Mouse (Mus musculus) embryonic facial prominence, embryonic 10.5 days (tissue): ENCODE data around the gene Crybg2. TPM values are rescaled to one million over a fixed set of nuclear protein-coding genes. Genes with fewer than 3 reads are reported as not detected.
A peak's percentile ranks its signal among the peaks of the same experiment; 100 is the strongest.

ENCODE experiments used
- DNase-seq: peaks from one replicate; pipeline ENCODE4 v3.0.0-alpha.2; 2017; ENCODE audit warnings: low spot score
- H3K27ac ChIP-seq: fragments of 300-500 bp; sonication (generic); replicated peaks from 2 replicates; pipeline ENCODE4 v1.5.1; 2016; ENCODE audit warnings: mild to moderate bottlenecking
- H3K27me3 ChIP-seq: fragments of 300-500 bp; sonication (generic); replicated peaks from 2 replicates; pipeline ENCODE4 v1.6.1; 2016; ENCODE audit warnings: low read depth, mild to moderate bottlenecking; ENCODE audit not compliant: poor library complexity, severe bottlenecking
- H3K36me3 ChIP-seq: fragments of 300-500 bp; sonication (generic); replicated peaks from 2 replicates; pipeline ENCODE4 v1.6.1; 2016; ENCODE audit warnings: mild to moderate bottlenecking, moderate library complexity
- H3K4me1 ChIP-seq: fragments of 300-500 bp; sonication (generic); 2 replicates; pipeline ENCODE4 v1.6.1; 2016
- H3K4me3 ChIP-seq: fragments of 300-500 bp; sonication (generic); 2 replicates; pipeline ENCODE4 v1.5.1; 2016; ENCODE audit warnings: mild to moderate bottlenecking, moderate library complexity
- H3K9me3 ChIP-seq: fragments of 300-500 bp; sonication (generic); 2 replicates; pipeline ENCODE4 v1.6.1; 2016; ENCODE audit warnings: mild to moderate bottlenecking
- WGBS: fragments of 180-500 bp; shearing (Covaris S2); methylation state at CpG from one replicate; pipeline ENCODE4 v1.1.7; 2016; 5-methylcytosine and 5-hydroxymethylcytosine counted together
- polyA plus RNA-seq: library from polyadenylated mRNA; unstranded; fragments of >200 nt; fragmentation: Nextera tagmentation; extraction: Ambion mirVana; gene quantifications from 2 replicates; pipeline ENCODE4 v1.2.1, GENCODE M21; 2016

Crybg2 gene
- polyA plus RNA-seq, 1 experiment from 2014 or later, result 7.1 TPM

DNA sequence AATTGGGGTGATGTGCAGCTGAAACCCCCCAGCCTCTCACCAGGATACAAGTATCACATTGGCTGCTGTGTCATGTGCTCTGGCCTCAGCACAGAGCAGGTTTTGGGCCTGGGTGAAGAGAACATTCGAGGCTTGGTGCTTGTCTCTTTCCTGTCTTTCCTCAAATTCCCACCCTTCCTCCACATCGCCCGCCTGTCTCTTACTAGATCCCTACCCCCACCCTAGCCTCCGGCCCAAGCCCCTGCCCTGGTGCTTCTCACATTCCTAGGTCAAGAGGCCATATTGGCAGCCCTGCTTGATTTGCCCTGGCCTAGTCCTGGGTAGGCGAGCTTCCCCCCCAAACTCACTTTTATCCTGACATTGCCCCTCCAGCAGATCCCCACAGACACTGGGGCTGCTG lies 58.4 kb downstream of the Crybg2 start:
- H3K27me3 ChIP-seq, result no peaks in the 10 kb centered on the region
- no peak for DNase-seq
- H3K9me3 ChIP-seq, result no peaks in the 10 kb centered on the region
- 52% methylated on average over 5 of the region's 5 CpGs for WGBS
- no peak overlapping the region for H3K4me3 ChIP-seq
- peaks cover 56% of the 10 kb centered on the region for H3K4me1 ChIP-seq
- no peaks in the 10 kb centered on the region for H3K36me3 ChIP-seq
- H3K27ac ChIP-seq, result peak overlapping the region; percentile 51; the same call in 1 of the 2 replicates

- Histone ChIP-seq H3K27ac (peak overlapping the region; percentile 51; the same call in 1 of the 2 replicates), H3K27me3 (no peaks in the 10 kb centered on the region), H3K4me3 (no peak overlapping the region), H3K36me3 (no peaks in the 10 kb centered on the region), H3K9me3 (no peaks in the 10 kb centered on the region), H3K4me1 (peaks cover 62% of the 10 kb centered on the region)
- DNase-seq, result peak; percentile 55
- 66% methylated on average over 9 of the region's 9 CpGs for whole genome bisulfite sequencing
Measured at GRCm38 (mm10) chr4:134119644-134120043, 59.0 kb downstream of the Crybg2 start.

DNA sequence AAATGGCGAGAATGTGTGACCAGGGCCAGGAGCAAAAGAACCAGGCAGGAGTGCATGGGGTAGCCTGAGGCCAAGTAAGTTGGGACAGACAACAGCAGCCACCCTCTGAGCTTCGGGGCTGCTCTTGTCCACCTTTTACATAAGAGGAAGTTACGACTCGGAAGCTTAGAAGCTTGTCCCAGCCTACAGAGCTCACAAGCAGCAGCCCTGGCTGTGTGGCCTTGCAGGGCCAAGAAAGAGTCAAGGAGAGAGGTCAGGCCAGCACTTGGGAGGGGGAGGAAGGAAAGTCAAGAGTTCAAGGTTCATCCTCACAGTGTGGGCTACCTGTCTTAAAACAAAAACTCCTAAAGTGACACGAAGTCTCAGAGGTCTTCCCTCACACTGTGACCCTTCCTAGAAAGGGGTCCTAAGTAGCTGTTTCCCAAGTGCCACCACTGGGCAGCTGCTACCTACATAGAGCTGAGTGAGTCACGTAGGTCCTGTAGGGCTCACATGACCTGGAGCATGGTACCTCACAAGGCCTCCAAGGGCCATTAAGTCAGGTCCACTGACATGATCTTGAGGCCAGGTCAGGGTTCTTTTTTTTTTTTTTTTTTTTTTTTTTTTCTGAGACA lies 59.7 kb downstream of the Crybg2 start:
- H3K27me3 ChIP-seq, result 0 out of 2 replicates have a peak, but pooled peaks cover 4% of the 10 kb centered on the region
- H3K9me3 ChIP-seq, result no peaks in the 10 kb centered on the region
- H3K27ac ChIP-seq, result 0 out of 2 replicates have a peak overlapping the region, but pooled peaks have one; percentile 51
- 74% methylated on average over 6 of the region's 6 CpGs for WGBS
- H3K4me1 ChIP-seq, result peaks cover 67% of the 10 kb centered on the region
- H3K4me3 ChIP-seq, result no peak overlapping the region
- no peak for DNase-seq
- H3K36me3 ChIP-seq, result peaks cover 2% of the 10 kb centered on the region; the same call in 1 of the 2 replicates

GRCm38 (mm10) chr4:134120916-134121315 lies 60.3 kb downstream of the Crybg2 start:
- Histone ChIP-seq H3K27ac (no peak overlapping the region), H3K36me3 (peaks cover 8% of the 10 kb centered on the region; the same call in 1 of the 2 replicates), H3K4me1 (peaks cover 61% of the 10 kb centered on the region), H3K27me3 (0 out of 2 replicates have a peak, but pooled peaks cover 4% of the 10 kb centered on the region), H3K9me3 (no peaks in the 10 kb centered on the region), H3K4me3 (no peak overlapping the region)
- 84% methylated on average over 4 of the region's 4 CpGs for WGBS
- no peak for DNase-seq

DNA sequence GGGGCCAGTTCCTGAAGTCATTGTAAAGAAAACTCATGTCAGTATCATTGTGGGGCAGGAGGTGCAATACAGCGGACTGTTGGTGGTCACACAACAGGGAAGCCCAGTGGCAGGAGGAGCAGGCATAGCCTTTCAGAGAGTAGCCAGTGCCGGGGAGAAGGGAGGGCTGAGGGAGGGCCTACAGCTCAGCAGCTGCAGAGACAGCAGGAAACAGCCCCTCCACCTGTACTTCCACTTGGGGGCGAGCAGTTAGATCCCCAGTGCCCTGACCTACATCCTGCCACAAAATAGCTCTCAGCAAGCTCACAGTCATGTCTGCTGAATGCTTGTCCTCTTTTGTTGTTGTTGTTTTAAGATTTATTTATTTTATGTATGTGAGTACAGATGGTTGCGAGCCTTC lies 61.0 kb downstream of the Crybg2 start:
- Histone ChIP-seq H3K36me3 (peaks cover 14% of the 10 kb centered on the region; the same call in 1 of the 2 replicates), H3K9me3 (no peaks in the 10 kb centered on the region), H3K4me3 (no peak overlapping the region), H3K27me3 (0 out of 2 replicates have a peak, but pooled peaks cover 4% of the 10 kb centered on the region), H3K27ac (no peak overlapping the region), H3K4me1 (peaks cover 63% of the 10 kb centered on the region)
- no peak for DNase-seq
- WGBS, result 52% methylated on average over 4 of the region's 4 CpGs

DNA sequence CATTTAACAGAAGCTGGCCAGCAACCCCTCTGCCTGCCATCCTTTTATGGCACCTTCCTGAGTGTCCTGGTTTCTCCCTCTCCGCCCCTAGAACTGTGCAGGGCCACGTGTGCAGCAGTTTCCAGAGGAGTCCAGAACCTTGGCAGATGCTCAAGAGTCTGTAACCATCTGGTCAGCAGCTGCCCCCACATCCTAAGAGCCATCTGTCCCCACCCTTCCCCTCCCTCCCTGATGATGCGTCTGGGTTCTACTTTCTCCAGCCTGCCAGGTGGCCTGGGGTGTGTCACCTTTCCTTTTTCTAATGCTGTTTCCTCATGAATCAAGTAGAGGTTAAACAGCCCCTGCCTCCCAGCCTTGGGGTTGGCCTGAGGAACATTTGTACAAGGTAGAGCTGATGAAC lies 61.7 kb downstream of the Crybg2 start:
- Histone ChIP-seq H3K4me1 (peaks cover 70% of the 10 kb centered on the region), H3K27ac (no peak overlapping the region), H3K9me3 (no peaks in the 10 kb centered on the region), H3K27me3 (0 out of 2 replicates have a peak, but pooled peaks cover 4% of the 10 kb centered on the region), H3K4me3 (no peak overlapping the region), H3K36me3 (peaks cover 21% of the 10 kb centered on the region)
- 56% methylated on average over 3 of the region's 3 CpGs for WGBS
- no peak for DNase-seq

GRCm38 (mm10) chr4:134123147-134123546 lies 62.5 kb downstream of the Crybg2 start:
- Histone ChIP-seq H3K4me3 (no peak overlapping the region), H3K27me3 (0 out of 2 replicates have a peak, but pooled peaks cover 4% of the 10 kb centered on the region), H3K27ac (no peak overlapping the region), H3K36me3 (peaks cover 22% of the 10 kb centered on the region), H3K9me3 (no peaks in the 10 kb centered on the region), H3K4me1 (peaks cover 75% of the 10 kb centered on the region)
- WGBS, result 95% methylated on average over 6 of the region's 6 CpGs
- DNase-seq, result no peak

- Histone ChIP-seq H3K4me1 (peaks cover 75% of the 10 kb centered on the region), H3K27ac (peak overlapping the region; percentile 15; the same call in 1 of the 2 replicates), H3K9me3 (no peaks in the 10 kb centered on the region), H3K36me3 (peaks cover 22% of the 10 kb centered on the region), H3K27me3 (0 out of 2 replicates have a peak, but pooled peaks cover 4% of the 10 kb centered on the region), H3K4me3 (peak overlapping the region; percentile 16; the same call in 1 of the 2 replicates)
- peak; percentile 71 for DNase-seq
- 28% methylated on average over 17 of the region's 17 CpGs for WGBS
Measured at GRCm38 (mm10) chr4:134123680-134124551, 63.3 kb downstream of the Crybg2 start.

- Histone ChIP-seq H3K36me3 (peaks cover 26% of the 10 kb centered on the region), H3K27me3 (0 out of 2 replicates have a peak, but pooled peaks cover 4% of the 10 kb centered on the region), H3K4me3 (no peak overlapping the region), H3K4me1 (peaks cover 73% of the 10 kb centered on the region), H3K9me3 (no peaks in the 10 kb centered on the region), H3K27ac (no peak overlapping the region)
- no peak for DNase-seq
- 91% methylated on average over 15 of the region's 15 CpGs for WGBS
Measured at GRCm38 (mm10) chr4:134125383-134126060, 64.9 kb downstream of the Crybg2 start.

GRCm38 (mm10) chr4:134126300-134127120 lies 65.9 kb downstream of the Crybg2 start:
- 86% methylated on average over 21 of the region's 21 CpGs for WGBS
- Histone ChIP-seq H3K27me3 (0 out of 2 replicates have a peak, but pooled peaks cover 4% of the 10 kb centered on the region), H3K4me3 (peak overlapping the region; percentile 92; the same call in 1 of the 2 replicates), H3K36me3 (peaks cover 35% of the 10 kb centered on the region), H3K4me1 (peaks cover 66% of the 10 kb centered on the region), H3K27ac (0 out of 2 replicates have a peak overlapping the region, but pooled peaks have one; percentile 1), H3K9me3 (no peaks in the 10 kb centered on the region)
- DNase-seq, result no peak

DNA sequence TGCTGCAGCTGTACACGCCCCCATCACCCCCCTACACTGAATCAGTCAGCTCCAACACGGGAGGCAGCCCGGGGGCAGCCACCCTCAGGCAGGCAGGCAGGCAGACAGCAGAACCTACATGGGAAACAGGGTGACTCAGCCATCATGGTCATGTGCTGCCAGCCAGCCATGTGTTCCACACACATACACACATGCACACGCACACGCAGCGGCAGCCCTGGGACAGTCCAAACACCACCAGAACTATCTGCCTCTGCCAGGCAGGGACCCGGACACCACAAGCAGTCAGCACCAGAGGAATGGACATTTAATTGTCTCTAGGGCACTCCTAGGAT lies 66.5 kb downstream of the Crybg2 start:
- H3K4me1 ChIP-seq, result peaks cover 61% of the 10 kb centered on the region
- peaks cover 40% of the 10 kb centered on the region for H3K36me3 ChIP-seq
- H3K27ac ChIP-seq, result 0 out of 2 replicates have a peak overlapping the region, but pooled peaks have one; percentile 1
- H3K4me3 ChIP-seq, result peak overlapping the region; percentile 92
- no peak for DNase-seq
- no peaks in the 10 kb centered on the region for H3K9me3 ChIP-seq
- H3K27me3 ChIP-seq, result 0 out of 2 replicates have a peak, but pooled peaks cover 4% of the 10 kb centered on the region
- WGBS, result 90% methylated on average over 7 of the region's 7 CpGs
